Mouse (Mus musculus) limb, embryonic 12.5 days (tissue): ENCODE data around the gene Fscn3. TPM values are rescaled to one million over a fixed set of nuclear protein-coding genes. Genes with fewer than 3 reads are reported as not detected.

ENCODE experiments used
- ATAC-seq: fragments of 200-750 bp; cut with Nextera tagmentation; 2 replicates; pipeline ENCODE4 v1.8.0; 2017; ENCODE audit warnings: low read depth, moderate TSS enrichment; ENCODE audit not compliant: insufficient number of reproducible peaks, insufficient read depth, low FRiP score, low TSS enrichment
- H3K27ac ChIP-seq: fragments of 300-500 bp; sonication (generic); 2 replicates; pipeline ENCODE4 v1.5.1; 2016; ENCODE audit warnings: mild to moderate bottlenecking, moderate library complexity
- H3K27me3 ChIP-seq: fragments of 300-500 bp; sonication (generic); 2 replicates; pipeline ENCODE4 v1.6.1; 2016; ENCODE audit warnings: mild to moderate bottlenecking, moderate library complexity
- H3K36me3 ChIP-seq: fragments of 300-500 bp; sonication (generic); 2 replicates; pipeline ENCODE4 v1.6.1; 2016; ENCODE audit warnings: mild to moderate bottlenecking, moderate library complexity
- H3K4me1 ChIP-seq: fragments of 300-500 bp; sonication (generic); replicated peaks from 2 replicates; pipeline ENCODE4 v1.6.1; 2016
- H3K4me2 ChIP-seq: fragments of 300-500 bp; sonication (generic); 2 replicates; pipeline ENCODE4 v1.6.1; 2016; ENCODE audit warnings: mild to moderate bottlenecking, moderate library complexity
- H3K4me3 ChIP-seq: fragments of 300-500 bp; sonication (generic); replicated peaks from 2 replicates; pipeline ENCODE4 v1.5.1; 2016; ENCODE audit warnings: mild to moderate bottlenecking
- H3K9ac ChIP-seq: fragments of 300-500 bp; sonication (generic); replicated peaks from 2 replicates; pipeline ENCODE4 v1.6.1; 2016; ENCODE audit warnings: mild to moderate bottlenecking, moderate library complexity
- H3K9me3 ChIP-seq: fragments of 300-500 bp; sonication (generic); 2 replicates; pipeline ENCODE4 v1.6.1; 2016; ENCODE audit warnings: mild to moderate bottlenecking, moderate library complexity
- WGBS: fragments of 180-500 bp; shearing (Covaris S2); methylation state at CpG from one replicate; pipeline ENCODE4 v1.1.7; 2016; 5-methylcytosine and 5-hydroxymethylcytosine counted together
- polyA plus RNA-seq: library from polyadenylated mRNA; unstranded; fragments of >200 nt; fragmentation: Nextera tagmentation; extraction: Ambion mirVana; gene quantifications from 2 replicates; pipeline ENCODE4 v1.2.1, GENCODE M21; 2016

The Fscn3 gene
- polyA plus RNA-seq, 1 experiment from 2014 or later = not detected

- Histone ChIP-seq H3K4me3 (no peak overlapping the region), H3K9me3 (no peaks in the 10 kb centered on the region; the same call in 1 of the 2 replicates), H3K36me3 (peaks cover 18% of the 10 kb centered on the region), H3K9ac (no peak overlapping the region), H3K4me1 (no peaks in the 10 kb centered on the region), H3K27me3 (no peaks in the 10 kb centered on the region), H3K27ac (no peak overlapping the region), H3K4me2 (no peak overlapping the region)
- no peak for ATAC-seq
- WGBS = 73% methylated on average over 2 of the region's 2 CpGs
Measured at GRCm38 (mm10) chr6:28411236-28411635, 16.4 kb upstream of the Fscn3 start.

- Histone ChIP-seq H3K27me3 (no peaks in the 10 kb centered on the region), H3K27ac (no peak overlapping the region), H3K9ac (no peak overlapping the region), H3K36me3 (peaks cover 49% of the 10 kb centered on the region), H3K9me3 (no peaks in the 10 kb centered on the region; the same call in 1 of the 2 replicates), H3K4me2 (no peak overlapping the region), H3K4me3 (no peak overlapping the region), H3K4me1 (peaks cover 19% of the 10 kb centered on the region)
- 85% methylated on average over 4 of the region's 4 CpGs for WGBS
- ATAC-seq = no peak
Measured at GRCm38 (mm10) chr6:28416981-28417380, 10.6 kb upstream of the Fscn3 start.

- ATAC-seq = no peak
- no peaks in the 10 kb centered on the region for H3K27me3 ChIP-seq
- no peak overlapping the region for H3K4me3 ChIP-seq
- no peak overlapping the region for H3K27ac ChIP-seq
- H3K36me3 ChIP-seq = peaks cover 49% of the 10 kb centered on the region
- H3K9me3 ChIP-seq = no peaks in the 10 kb centered on the region; the same call in 1 of the 2 replicates
- no peak overlapping the region for H3K9ac ChIP-seq
- H3K4me1 ChIP-seq = peaks cover 22% of the 10 kb centered on the region
- WGBS = 93% methylated on average over 14 of the region's 14 CpGs
- H3K4me2 ChIP-seq = no peak overlapping the region
Measured at GRCm38 (mm10) chr6:28418449-28418848, 9.1 kb upstream of the Fscn3 start.

- H3K4me2 ChIP-seq = peak overlapping the region; percentile 95
- no peak overlapping the region for H3K9ac ChIP-seq
- H3K4me3 ChIP-seq = no peak overlapping the region; the same call in 1 of the 2 replicates
- no peaks in the 10 kb centered on the region for H3K27me3 ChIP-seq
- H3K9me3 ChIP-seq = no peaks in the 10 kb centered on the region; the same call in 1 of the 2 replicates
- peaks cover 47% of the 10 kb centered on the region for H3K36me3 ChIP-seq
- 80% methylated on average over 2 of the region's 2 CpGs for WGBS
- ATAC-seq = no peak
- H3K27ac ChIP-seq = no peak overlapping the region
- peaks cover 29% of the 10 kb centered on the region for H3K4me1 ChIP-seq
Measured at GRCm38 (mm10) chr6:28419673-28420072, 7.9 kb upstream of the Fscn3 start.

- WGBS = 81% methylated on average over 17 of the region's 17 CpGs
- Histone ChIP-seq H3K27me3 (no peaks in the 10 kb centered on the region), H3K27ac (no peak overlapping the region), H3K4me2 (peak overlapping the region; percentile 95), H3K9ac (peak overlapping the region; percentile 81; the same call in 1 of the 2 replicates), H3K9me3 (no peaks in the 10 kb centered on the region; the same call in 1 of the 2 replicates), H3K4me1 (peaks cover 34% of the 10 kb centered on the region), H3K4me3 (peak overlapping the region; percentile 83), H3K36me3 (peaks cover 47% of the 10 kb centered on the region)
- no peak for ATAC-seq
Measured at GRCm38 (mm10) chr6:28420361-28420760, 7.2 kb upstream of the Fscn3 start.

GRCm38 (mm10) chr6:28420865-28421264 lies 6.7 kb upstream of the Fscn3 start:
- Histone ChIP-seq H3K27ac (no peak overlapping the region), H3K4me3 (peak overlapping the region; percentile 83), H3K36me3 (peaks cover 47% of the 10 kb centered on the region), H3K9me3 (no peaks in the 10 kb centered on the region), H3K4me1 (peaks cover 34% of the 10 kb centered on the region), H3K9ac (peak overlapping the region; percentile 81), H3K4me2 (peak overlapping the region; percentile 95), H3K27me3 (no peaks in the 10 kb centered on the region)
- ATAC-seq = no peak
- WGBS = 26% methylated on average over 13 of the region's 13 CpGs

GRCm38 (mm10) chr6:28421469-28422000 lies 6.1 kb upstream of the Fscn3 start:
- peak overlapping the region; percentile 35; the same call in 1 of the 2 replicates for H3K27ac ChIP-seq
- WGBS = under 1% methylated on average over 27 of the region's 27 CpGs
- peak; percentile 87 for ATAC-seq
- H3K4me1 ChIP-seq = peaks cover 34% of the 10 kb centered on the region
- no peaks in the 10 kb centered on the region for H3K27me3 ChIP-seq
- peak overlapping the region; percentile 81 for H3K9ac ChIP-seq
- H3K4me2 ChIP-seq = peak overlapping the region; percentile 95
- no peaks in the 10 kb centered on the region for H3K9me3 ChIP-seq
- peak overlapping the region; percentile 83 for H3K4me3 ChIP-seq
- H3K36me3 ChIP-seq = peaks cover 47% of the 10 kb centered on the region

GRCm38 (mm10) chr6:28422651-28423290 lies 4.8 kb upstream of the Fscn3 start:
- Histone ChIP-seq H3K9me3 (no peaks in the 10 kb centered on the region), H3K27me3 (no peaks in the 10 kb centered on the region), H3K4me1 (peaks cover 34% of the 10 kb centered on the region), H3K4me3 (peak overlapping the region; percentile 86), H3K9ac (no peak overlapping the region), H3K4me2 (peak overlapping the region; percentile 67), H3K27ac (no peak overlapping the region), H3K36me3 (peaks cover 41% of the 10 kb centered on the region)
- WGBS = 71% methylated on average over 15 of the region's 15 CpGs
- ATAC-seq = no peak

- peak; percentile 60 for ATAC-seq
- Histone ChIP-seq H3K4me3 (peak within 1 kb of the TSS; percentile 86), H3K9me3 (no peaks in the 10 kb centered on the region), H3K27me3 (no peaks in the 10 kb centered on the region), H3K36me3 (peaks cover 36% of the 10 kb centered on the region), H3K4me1 (peaks cover 34% of the 10 kb centered on the region), H3K4me2 (peak within 1 kb of the TSS; percentile 95), H3K27ac (peak within 1 kb of the TSS; percentile 85), H3K9ac (peak within 1 kb of the TSS; percentile 91)
- 2% methylated on average over 33 of the region's 42 CpGs for WGBS
Measured at GRCm38 (mm10) chr6:28423313-28423712, 4.3 kb upstream of the Fscn3 start, which contains the start of gene Arf5. Gene Arf5, plus strand, starts transcription at chr6:28423560.

GRCm38 (mm10) chr6:28423767-28424695 lies 3.6 kb upstream of the Fscn3 start:
- Histone ChIP-seq H3K36me3 (peaks cover 28% of the 10 kb centered on the region), H3K9ac (peak overlapping the region; percentile 91), H3K4me3 (peak overlapping the region; percentile 86), H3K9me3 (no peaks in the 10 kb centered on the region), H3K4me1 (peaks cover 34% of the 10 kb centered on the region), H3K4me2 (peak overlapping the region; percentile 67), H3K27ac (peak overlapping the region; percentile 85), H3K27me3 (no peaks in the 10 kb centered on the region)
- peak; percentile 39 for ATAC-seq
- WGBS = 10% methylated on average over 46 of the region's 46 CpGs

GRCm38 (mm10) chr6:28425019-28425418 lies 2.6 kb upstream of the Fscn3 start:
- 88% methylated on average over 6 of the region's 6 CpGs for WGBS
- Histone ChIP-seq H3K9me3 (no peaks in the 10 kb centered on the region), H3K36me3 (peaks cover 26% of the 10 kb centered on the region), H3K4me1 (peaks cover 28% of the 10 kb centered on the region), H3K27ac (no peak overlapping the region), H3K4me3 (peak overlapping the region; percentile 86; the same call in 1 of the 2 replicates), H3K27me3 (no peaks in the 10 kb centered on the region), H3K9ac (no peak overlapping the region), H3K4me2 (peak overlapping the region; percentile 67)
- ATAC-seq = no peak
